Mouse (Mus musculus): ENCODE results near the gene Wrap73.

Gene Wrap73

DNA sequence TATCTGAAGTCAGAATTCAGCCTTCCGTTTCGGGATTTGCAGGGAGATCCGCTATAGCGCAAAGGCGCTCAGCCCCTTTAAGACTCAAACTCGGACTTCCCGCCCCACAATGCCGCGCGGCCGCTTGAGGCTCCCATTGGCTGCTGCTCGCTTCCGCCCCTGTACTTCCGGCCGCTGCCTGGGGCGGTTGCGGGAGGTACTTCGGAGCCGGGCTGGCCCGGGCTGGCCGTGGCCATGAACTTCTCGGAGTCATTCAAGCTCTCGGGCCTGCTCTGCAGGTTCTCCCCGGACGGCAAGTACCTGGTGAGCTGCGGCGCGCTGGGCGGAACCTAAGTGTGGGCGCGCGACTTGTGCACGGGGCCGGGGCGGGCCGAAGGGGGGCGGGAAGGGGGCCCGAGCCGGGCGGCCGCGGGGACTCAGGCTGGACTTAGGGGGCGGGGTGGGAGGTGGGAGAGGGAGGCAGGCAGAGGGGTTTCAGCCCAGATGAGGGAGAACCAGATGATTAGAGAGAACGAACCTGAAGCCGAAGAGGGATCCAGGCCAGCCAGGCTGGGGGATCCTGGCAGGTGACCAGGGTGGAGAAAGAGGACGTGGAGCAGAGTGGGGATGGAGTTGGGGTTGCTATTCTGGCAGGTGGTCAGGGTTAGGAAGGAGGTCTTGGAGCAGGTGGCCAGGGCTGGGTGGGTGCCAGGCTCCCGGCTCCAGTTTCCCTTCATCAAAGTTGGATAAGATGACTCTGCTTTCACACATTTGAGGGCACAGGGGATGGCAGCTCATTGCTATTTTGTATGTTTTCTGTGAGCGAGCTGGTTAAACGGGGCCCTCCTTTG, at the start of gene Wrap73:
Gene Wrap73 (plus strand): TSS at position 162 of the 830 bp plus-strand sequence.
- DNase-seq (ENCODE audit: low spot score) = peak; percentile 94

DNA sequence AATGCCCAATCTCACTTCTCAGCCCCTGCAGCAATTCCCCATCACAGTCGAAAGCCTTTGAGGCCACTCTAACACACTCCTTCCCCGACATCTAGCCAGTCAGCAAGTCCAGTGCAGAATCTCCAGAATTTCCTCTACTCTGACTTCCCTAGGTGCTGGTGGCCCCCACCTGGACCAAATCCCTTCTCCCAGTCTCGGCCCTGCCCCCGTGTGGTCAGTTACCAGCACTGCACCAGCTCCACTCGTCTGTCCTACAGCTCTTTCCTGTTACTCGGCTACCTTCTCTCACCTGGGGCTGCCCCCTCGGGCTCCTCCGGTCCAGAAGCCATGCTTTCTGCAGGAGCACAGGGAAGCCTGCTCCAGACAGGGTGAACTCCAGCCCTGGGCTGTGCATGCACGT, 49.0 kb upstream of the Wrap73 start:
- DNase-seq (ENCODE audit: low spot score) = peak; percentile 43

DNA sequence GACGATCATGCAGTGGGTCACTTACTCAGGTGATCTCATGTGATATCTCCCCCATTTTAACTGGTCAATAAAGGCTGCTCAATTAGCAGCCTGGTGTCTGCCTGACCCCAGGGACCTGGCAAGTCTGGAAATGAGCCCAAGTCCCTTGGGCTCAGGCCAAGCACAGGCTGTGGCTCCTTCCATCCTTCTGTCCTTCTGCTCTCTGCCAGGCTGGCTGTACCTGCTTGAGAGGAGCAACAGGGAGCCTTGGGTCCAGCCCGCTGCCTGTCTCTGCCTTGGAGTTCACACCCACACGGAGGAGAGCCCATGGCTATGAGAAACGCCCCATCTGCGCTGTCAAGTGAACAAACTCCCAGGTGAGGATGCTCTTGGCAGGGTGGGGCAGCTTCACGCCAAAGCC, 46.1 kb upstream of the Wrap73 start:
- DNase-seq (ENCODE audit: low spot score) = no peak

DNA sequence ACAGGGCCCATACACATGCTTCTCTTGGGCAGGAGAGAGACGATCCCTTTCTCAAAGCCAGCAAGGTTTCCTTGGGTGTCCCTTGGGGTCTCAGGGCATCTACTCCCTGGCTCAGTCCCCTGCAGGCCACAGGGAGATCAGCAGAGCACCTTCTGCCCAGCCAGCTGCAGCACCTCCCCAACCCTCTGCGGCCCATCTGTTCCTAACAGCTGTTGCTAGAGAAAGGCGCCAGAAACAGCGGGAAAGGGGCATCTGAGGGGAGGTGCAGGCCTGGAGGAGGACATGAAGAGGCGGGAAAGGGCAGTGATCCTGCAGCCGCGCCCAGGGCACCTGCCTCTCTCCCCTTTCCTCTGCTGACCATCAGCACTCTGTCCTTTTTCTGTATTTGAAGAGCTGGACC, 42.8 kb upstream of the Wrap73 start:
- DNase-seq (ENCODE audit: low spot score) = peak; percentile 51

DNA sequence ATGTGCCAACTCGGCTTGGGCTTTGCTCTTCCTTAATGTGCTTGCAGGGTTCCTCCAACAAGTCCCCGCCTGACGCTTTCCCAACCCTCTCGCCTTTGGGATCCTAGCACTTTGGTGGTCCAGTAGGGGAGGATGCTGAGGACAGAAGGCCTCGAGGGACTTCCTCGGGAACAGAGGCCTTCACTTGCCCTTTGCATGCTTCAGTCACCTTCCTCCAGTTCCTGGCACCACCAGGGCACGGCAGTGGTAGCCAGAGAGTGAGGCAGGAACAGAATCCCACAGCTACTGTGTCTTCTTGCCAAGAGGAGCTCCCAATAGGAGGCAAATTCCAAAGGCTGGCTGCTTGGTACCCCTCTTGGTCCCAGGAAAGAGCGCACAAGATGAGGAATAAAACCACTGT, 38.8 kb upstream of the Wrap73 start:
- DNase-seq (ENCODE audit: low spot score) = no peak

DNA sequence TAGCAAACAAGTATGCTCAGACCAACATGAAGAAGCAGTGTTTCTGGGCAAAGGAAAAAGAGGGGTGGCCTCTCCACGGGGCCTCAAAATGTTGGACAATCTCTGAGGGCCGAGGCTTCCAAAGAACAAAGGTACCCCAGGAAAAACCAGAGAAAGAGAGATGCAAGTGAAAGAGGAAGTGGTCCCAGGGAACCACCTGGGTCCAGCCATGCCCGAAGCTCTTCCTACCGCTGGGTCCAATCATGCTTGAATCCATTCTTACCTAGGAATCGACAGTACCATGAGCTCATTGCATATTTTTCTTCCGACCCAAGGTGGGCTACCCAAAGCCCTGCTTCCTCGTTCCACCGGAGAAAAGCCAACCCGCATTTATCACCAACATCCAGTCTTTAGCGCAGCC, 38.3 kb upstream of the Wrap73 start:
- no peak for DNase-seq (ENCODE audit: low spot score)

DNA sequence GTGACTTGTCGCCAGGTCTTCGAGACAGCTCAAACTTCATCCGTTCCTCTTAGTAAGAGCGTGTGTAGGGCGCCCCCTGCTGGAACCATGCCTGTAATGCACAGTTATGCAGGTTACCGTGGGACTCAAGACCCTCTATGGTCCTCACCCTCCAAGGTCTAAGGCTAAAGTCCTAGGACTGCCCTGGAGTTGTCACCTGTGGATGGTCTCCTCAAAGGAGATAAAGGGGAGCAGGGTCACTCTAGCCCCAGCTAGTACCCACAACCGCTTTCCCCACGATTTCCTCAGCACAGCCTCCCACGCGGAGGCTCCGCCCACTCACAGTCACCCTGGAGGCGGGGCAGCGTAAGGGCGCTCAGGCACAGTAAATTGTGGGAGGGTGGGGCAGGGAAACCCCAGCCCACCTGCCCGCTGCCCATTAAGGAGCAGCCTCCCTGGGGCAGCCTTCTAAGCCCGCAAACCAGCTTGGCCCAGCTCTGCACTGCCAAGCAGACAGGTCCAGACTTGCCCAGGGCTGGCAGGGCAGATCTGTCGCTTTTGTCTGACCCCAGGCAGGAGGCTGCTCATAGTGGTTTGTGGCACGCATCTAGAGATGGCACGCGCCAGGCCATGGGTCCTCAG, 36.7 kb upstream of the Wrap73 start:
- peak; percentile 86 for DNase-seq (ENCODE audit: low spot score)

DNA sequence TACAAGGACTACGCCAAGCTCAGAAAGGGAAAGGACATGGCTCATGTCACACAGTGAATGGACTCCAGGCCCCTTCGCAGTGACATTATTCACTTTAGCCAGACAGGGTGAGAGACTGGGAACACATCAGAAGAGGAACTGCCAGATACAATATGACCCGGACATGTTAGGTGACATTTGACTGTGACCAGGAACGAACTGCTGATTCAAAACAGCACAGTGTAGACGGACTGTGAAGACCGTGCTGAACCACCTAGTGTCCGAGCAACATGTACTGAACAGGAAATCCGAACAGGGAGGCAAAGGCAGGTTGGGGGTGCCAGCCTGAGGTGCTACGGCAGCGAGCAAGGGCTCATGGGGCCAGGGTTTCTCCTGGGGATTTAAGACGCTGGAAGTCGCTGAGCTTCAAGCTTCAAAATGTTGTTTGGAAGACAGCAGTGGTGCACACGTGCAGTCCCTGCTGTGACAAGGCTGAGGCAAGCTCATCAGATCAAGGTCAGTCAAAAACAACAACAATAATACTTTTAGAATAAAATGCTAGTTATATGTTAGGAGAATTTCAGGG, 35.6 kb upstream of the Wrap73 start:
- DNase-seq (ENCODE audit: low spot score) = no peak

DNA sequence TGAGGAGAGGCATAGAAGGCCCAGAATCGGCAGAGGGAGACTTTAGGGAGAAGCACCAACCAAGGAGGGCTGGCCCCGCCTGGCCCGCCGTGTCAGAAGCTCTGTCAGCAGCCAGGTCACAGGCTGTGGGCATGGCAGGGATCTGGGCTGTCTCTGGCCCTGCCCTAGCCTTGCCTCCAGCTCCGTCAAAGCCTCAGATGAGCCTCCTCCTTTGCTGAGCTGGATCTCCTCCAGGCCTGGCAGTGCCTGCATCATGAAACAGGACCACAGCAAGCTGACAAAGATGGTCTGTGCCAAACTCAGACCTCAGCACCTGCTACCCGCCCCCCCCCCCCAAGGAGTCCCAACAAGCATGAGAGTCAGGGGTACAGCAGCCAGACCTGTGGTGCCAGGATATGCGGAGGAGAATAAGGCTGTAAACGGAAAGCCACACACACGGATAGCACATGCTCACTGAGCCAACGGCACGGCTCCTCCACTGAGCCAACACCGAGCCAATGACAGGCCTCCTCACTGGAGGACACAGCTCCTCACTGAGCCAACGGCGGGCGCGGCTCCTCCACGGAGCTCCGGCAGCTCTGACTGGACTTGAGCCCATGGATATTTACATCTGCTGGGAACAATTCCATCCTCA, 32.8 kb upstream of the Wrap73 start:
- DNase-seq (ENCODE audit: low spot score) = no peak

DNA sequence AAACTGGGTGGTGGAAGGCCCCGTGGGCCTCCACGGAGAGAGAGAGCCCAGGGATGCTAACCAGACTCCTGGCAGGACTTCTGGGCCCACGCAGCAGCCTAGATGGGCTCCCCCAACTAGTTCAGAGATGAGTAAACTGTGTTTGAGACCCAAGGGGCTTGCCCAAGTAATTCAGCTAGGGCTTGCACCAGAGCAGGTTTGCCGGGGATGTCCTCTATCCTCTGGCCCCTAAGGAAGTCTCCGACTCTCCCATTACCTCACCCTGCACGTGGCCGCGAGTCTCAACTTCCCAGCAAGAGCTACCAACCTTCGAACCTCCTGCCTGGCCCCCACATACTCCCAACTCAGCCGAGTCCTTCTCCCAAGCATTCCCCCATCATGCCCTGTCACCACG, 32.3 kb upstream of the Wrap73 start:
- DNase-seq (ENCODE audit: low spot score) = no peak

DNA sequence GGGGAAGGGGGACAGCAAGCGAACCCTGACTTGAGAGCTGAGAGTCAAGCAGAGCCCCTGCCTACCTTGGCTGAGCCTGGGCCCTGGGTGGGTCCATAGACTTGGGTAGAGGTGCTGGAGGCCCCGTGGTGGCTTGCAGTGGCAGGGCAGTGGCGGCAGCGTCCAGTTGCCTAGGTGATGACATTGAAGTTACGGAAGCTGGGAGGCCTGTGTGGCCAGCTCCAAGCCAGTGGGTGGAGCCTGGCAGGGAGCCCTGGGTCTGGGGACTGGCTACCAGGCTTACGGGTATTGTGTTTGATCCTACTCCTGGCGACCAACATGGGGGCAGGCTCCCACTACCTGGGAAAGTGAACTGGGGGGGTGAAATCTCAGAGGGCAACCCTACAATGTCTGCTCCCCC, 25.8 kb upstream of the Wrap73 start:
- DNase-seq (ENCODE audit: low spot score) = no peak

DNA sequence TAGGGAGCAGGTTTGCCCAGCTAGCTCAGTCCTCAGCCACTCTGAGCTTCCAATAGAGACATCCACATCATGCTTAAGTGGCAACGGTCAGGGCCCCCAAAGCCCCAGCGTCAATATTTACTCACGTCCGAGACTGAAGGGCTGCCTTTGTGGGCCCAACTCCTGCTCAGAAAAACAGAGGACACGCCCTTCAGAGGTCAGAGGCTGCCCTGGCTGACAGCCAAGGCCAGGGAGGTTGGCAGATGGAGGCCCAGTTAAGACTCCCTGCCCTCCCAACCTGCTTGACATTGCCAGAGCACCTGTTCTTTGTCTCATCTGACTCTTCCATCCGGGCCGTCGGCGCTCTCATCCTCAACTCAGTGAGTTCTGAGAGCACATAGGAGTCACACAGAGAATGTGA, 23.4 kb upstream of the Wrap73 start:
- no peak for DNase-seq (ENCODE audit: low spot score)

DNA sequence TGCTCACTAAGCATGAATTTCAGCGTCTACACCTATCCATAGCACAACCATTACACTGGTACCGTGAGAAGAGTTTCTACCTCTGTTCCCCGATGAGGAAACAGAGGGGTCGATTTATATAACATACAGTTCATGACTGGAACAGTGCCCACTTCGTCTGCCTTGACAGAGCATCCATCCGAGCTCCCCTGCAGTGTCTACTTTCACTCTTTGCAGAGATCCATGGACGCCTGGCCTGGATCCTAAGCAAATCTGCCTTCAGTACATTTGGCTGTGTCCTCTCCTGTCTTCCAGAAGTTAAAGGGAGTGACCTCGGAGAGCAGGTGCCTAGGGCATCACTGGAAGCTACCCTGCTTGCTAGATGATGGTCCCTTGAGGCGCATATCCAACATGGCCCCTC, 23.0 kb upstream of the Wrap73 start:
- no peak for DNase-seq (ENCODE audit: low spot score)

DNA sequence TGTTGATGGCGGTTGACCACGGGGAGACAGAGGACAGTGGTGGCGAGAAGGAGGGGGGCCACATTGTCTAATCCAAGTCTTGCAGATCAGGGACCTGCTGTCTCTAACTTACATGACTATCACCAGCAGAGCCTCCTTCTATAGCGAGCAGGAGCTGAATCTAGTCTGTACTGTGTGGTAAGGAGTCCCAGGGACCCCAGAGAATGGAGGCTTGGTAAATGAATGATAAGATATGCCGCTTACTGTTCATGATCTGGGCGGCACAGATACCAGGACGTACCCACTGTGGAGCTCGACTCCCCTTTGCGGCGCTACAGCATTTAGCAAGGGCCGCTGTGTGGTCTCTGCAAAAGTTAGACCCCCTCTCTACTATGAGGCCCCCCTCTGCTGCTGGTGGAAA, 20.4 kb upstream of the Wrap73 start:
- no peak for DNase-seq (ENCODE audit: low spot score)

DNA sequence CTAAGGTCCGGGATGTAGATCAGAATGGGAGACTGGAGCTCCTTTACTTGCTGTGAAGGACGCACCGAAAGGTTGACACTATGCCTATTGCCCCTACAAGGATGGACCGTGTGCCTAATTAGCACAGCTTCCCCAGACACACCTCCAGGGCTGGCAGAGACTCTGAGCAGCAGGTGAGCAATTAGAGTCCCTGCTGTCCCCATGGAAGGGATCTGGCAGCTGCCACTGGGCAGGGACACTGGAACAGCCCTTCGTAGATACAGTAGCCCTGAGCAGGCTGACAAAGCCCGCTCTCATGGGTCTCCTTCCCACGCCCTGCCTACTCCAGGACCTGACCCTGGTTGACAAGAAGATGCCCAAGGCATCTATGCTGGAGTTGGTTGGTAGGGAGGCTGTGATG, 19.8 kb upstream of the Wrap73 start:
- no peak for DNase-seq (ENCODE audit: low spot score)

DNA sequence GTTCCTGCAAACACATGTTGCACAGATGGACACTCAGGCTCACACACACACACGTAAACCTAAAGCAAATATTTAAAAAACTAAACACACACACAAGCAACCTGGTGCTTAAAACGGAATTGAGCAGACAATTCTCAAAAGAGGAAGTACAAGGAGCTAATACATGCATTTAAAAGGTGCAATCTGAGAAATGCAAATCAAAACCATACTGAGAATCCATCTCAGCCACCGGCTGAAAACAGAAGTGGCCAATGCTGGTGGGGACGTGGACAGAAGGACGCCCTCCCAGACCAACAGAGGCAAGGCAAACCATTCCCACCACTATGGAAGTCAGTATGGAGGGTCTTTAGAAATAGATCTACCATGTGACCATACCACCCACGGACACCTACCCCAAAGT, 18.6 kb upstream of the Wrap73 start:
- no peak for DNase-seq (ENCODE audit: low spot score)

DNA sequence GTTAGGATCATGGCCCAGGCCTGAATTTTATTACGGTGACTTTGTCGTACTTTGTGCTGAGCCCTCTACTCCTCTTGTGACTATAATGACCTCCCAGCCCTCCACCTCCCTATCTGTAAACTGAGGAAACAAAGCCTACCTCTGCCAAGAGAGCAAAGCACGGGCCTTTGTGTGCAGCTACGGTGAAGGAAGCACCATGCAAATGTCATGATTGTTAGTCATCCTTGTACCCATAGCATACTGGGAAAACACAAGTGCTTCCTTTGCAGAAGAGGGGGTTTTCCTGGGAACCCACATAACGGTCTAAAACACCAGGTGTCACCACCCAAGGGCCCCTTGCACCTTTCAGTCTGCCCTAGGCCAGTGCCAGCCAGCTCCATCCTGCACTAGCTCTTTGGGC, 17.0 kb upstream of the Wrap73 start:
- DNase-seq (ENCODE audit: low spot score) = no peak

DNA sequence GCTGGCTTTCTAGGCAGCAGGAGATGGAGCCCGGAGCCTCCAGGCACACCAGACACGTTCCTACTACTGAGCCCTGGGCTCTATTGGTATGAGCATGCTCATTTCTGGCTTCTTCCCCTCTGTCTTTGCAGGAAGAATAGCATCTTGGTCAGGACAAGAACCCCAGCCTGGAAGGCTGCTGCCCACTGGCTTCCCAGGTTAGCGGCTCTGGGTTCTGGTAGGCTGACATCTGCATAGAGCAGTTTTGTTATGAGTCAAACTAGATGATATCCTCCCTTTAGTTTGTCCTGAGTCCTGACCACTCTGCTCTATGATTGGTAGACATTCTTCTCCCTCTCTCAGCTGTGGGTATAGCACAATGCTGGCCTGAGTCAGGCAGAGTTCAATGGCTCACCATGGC, 14.9 kb upstream of the Wrap73 start:
- no peak for DNase-seq (ENCODE audit: low spot score)

DNA sequence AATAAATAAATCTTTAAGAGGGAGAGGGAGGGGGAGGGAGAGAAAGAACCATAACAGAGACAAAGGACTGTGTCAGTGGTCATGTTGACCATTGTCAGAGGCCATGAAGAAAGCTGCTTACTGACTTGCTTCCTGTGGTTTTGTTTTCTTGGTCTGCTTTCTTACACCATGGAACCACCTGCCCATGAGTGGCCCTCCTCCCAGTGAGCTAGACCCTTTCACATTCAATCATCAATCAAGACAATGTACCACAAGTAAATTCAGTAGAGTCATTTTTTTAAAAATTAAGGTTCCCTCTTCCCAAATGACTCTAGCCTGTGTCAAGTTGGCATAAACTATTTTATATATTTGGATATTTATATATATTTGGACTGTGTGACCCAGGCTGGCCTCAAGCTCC, 12.2 kb upstream of the Wrap73 start:
- no peak for DNase-seq (ENCODE audit: low spot score)

DNA sequence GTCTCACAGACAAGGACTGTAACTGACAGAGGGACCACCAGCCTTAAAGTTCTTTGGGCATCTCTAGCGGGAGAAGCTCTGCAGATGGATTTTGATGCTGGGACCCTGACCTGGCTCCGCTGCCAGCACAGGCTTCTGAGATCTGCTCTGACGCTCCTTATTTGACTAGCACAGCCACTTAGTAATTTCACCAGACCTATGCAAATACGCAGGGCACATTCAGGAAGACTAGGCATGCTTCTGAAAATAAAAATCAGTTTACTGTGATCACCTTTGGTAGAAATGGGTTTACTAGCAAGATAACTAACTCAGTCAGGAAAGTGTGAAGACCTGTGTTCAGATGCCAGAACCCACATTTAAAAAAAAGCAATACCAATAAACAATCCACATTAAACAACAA, 10.3 kb upstream of the Wrap73 start:
- no peak for DNase-seq (ENCODE audit: low spot score)

DNA sequence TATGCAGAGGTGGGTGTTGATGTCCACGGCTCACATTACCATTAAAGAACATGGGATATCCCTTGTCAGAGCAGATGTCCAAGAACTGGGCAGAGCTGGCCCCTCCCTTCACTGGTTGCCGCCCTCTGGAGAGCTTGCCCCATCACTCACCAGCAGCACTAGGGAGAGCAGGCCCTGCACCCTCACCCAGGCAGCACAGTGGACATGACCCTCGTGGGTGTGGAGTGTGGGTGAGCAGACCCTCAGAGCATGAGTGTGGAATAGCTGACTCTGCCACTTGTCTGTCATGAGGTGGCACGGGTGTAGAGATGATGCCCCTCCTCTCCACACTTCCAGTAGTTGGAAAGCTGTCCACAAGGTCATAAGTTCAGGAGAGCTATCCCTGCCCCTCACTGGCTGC, 7.4 kb upstream of the Wrap73 start:
- no peak for DNase-seq (ENCODE audit: low spot score)

DNA sequence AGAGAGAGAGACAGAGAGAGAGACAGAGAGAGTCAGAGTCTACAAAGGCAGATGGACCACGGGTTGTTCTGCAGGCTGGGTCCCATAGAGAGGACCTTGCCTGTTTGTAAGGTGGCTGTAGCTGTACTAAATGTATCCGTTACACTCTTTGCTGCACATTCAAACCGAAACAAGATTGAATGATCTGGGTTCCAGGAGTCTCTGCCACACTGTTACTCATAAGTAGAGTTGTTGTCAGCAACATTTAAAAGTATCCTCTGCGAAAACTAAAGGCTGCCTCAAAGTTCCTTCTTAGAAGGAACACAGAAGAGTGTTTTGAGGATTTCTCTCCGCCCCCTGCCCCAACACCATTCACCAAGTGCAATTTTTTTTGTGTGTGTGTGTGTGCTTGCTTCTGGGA, 5.0 kb upstream of the Wrap73 start:
- no peak for DNase-seq (ENCODE audit: low spot score)

DNA sequence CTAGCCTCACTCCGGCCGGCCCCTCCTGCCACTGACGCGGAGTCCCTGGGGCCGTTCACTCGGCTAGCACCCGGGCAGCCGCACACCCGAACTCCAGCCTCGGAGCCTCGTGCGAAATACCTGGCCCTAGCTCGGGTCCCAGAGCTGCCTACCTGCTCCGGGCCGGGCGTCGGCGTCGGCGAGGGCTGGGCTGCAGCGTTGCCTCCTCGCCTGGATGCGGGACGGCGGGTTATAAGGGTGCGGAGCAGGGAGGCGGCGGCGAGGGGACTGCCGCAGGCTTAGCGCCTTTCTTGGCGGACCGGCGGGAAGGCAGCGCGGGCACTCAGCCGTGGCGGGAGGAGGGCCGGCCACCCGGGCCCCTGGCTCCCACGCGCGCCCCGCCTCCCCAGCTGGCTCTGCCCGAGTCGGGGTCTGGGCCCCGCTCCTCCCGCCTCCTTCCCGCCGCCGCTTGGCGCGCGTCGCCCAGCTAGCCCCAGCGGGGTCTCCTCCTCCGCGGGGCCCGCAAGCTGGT, 2.4 kb upstream of the Wrap73 start:
- peak; percentile 64 for DNase-seq (ENCODE audit: low spot score)

DNA sequence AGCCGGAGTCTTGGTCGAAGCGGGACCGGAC, 2.2 kb upstream of the Wrap73 start, which contains the start of gene Trp73:
Gene Trp73 (minus strand): TSS at position 27 of the 31 bp plus-strand sequence.
- no peak for DNase-seq (ENCODE audit: low spot score)
